ENCODE assay signal across 26 mouse cellular contexts in genomic region chr2:33279758-33280157, GRCm38 (mm10).
DNase-seq lines count a peak whose midpoint lies in the region; ATAC-seq and TF ChIP-seq lines count a peak whose summit lies in the region.
"Had no signal": no experiment of that assay in that cellular context is flagged by ENCODE, and none has a peak within 500 bp of the region (broad histone marks: within the 10 kb centered on the region; RNA-seq: fewer than 3 reads in every experiment).

No protein-coding gene starts in this region.

- H3K27ac ChIP-seq in layer of hippocampus, adult 2 months: no peak overlapping the region
- H3K27ac ChIP-seq: embryonic facial prominence, embryonic 13.5 days; embryonic facial prominence, embryonic 15.5 days; forebrain, embryonic 10.5 days; forebrain, embryonic 12.5 days had no signal

- peak; percentile 4 to 36; a peak in 1 of 4 replicates for ATAC-seq in hematopoietic stem cell, adult 5-6 weeks (replicated peaks in 1 of 2; ENCODE audit: insufficient read depth in 1 of 2, low FRiP score in 2 of 2, low TSS enrichment in 1 of 2, low read depth in 1 of 2, poor library complexity in 2 of 2, severe bottlenecking in 2 of 2)
- ATAC-seq in megakaryocyte progenitor cell, adult 5-6 weeks (replicated peaks; ENCODE audit: poor library complexity): peak; percentile 42; the same call in 1 of the 2 replicates
- ATAC-seq: CD4-positive, CD25-positive, alpha-beta regulatory T cell, adult 4 months; forebrain, embryonic 14.5 days; forebrain, embryonic 16.5 days; Patski had no signal

- no peak for TF ChIP-seq CTCF in layer of hippocampus, adult 2 months (conservative IDR thresholded peaks at IDR 0.05)

- DNase-seq in R1 (ENCODE audit: low read depth, low spot score): peak; percentile 7
- no peak for DNase-seq in thymus, postnatal 10 days (ENCODE audit: low spot score in 2 of 2)
- no peak for DNase-seq in layer of hippocampus, adult 2 months (ENCODE audit: low spot score in 2 of 2)
- DNase-seq in frontal cortex, postnatal 25 days (ENCODE audit: low spot score in 2 of 2): no peak
- DNase-seq: adrenal gland, adult 2 months; adrenal gland, postnatal 10 days; adrenal gland, postnatal 25 days; B cell, adult 2 months; cerebellum, adult 11 months; cerebellum, adult 18-20 months; cerebellum, adult 8-10 months; cerebellum, adult 9-11 months; cerebellum, postnatal 14 days; cerebellum, postnatal 36 days; embryo, embryonic 11 days had no signal

- no peak overlapping the region for H3K4me3 ChIP-seq in layer of hippocampus, adult 2 months
- H3K4me3 ChIP-seq: embryonic facial prominence, embryonic 13.5 days; embryonic facial prominence, embryonic 15.5 days; erythroblast, embryonic 14.5 days; forebrain, embryonic 10.5 days; forebrain, embryonic 12.5 days had no signal
